11 mouse cellular contexts compared by ENCODE assay signal in genomic region chr6:56907973-56908372, GRCm38 (mm10).
"Had no signal": no experiment of that assay in that cellular context is flagged by ENCODE, and none has a peak within 500 bp of the region (broad histone marks: within the 10 kb centered on the region; RNA-seq: fewer than 3 reads in every experiment).

No protein-coding gene starts in this region.

- H3K27me3 ChIP-seq: intestine, embryonic 15.5 days; limb, embryonic 15.5 days; lung, embryonic 15.5 days; midbrain, embryonic 13.5 days had no signal

- DNase-seq: kidney, adult 18-20 months; kidney, postnatal 10 days; kidney, postnatal 4 days; lung, postnatal 14 days; thymus, postnatal 36 days had no signal

- H3K9ac ChIP-seq: intestine, embryonic 15.5 days; limb, embryonic 15.5 days; lung, embryonic 15.5 days; midbrain, embryonic 13.5 days had no signal

- ATAC-seq: intestine, embryonic 15.5 days; midbrain, embryonic 13.5 days had no signal

- H3K36me3 ChIP-seq: intestine, embryonic 15.5 days; limb, embryonic 15.5 days; lung, embryonic 15.5 days; midbrain, embryonic 13.5 days had no signal

- H3K27ac ChIP-seq: intestine, embryonic 15.5 days; layer of hippocampus, adult 2 months; limb, embryonic 15.5 days; lung, embryonic 15.5 days; macrophage; midbrain, embryonic 13.5 days had no signal

- H3K4me3 ChIP-seq: intestine, embryonic 15.5 days; layer of hippocampus, adult 2 months; limb, embryonic 15.5 days; lung, embryonic 15.5 days; midbrain, embryonic 13.5 days had no signal

- H3K4me2 ChIP-seq: intestine, embryonic 15.5 days; limb, embryonic 15.5 days; lung, embryonic 15.5 days; midbrain, embryonic 13.5 days had no signal

- H3K9me3 ChIP-seq: intestine, embryonic 15.5 days; limb, embryonic 15.5 days; lung, embryonic 15.5 days; midbrain, embryonic 13.5 days had no signal
